Mouse (Mus musculus) embryonic fibroblast, embryonic 13.5 days (primary cell): ENCODE results near the gene Cdc14a.

Experiments
- CTCF ChIP-seq: IDR thresholded peaks from 2 replicates; pipeline ENCODE4 v1.5.1; 2011; ENCODE audit warnings: mild to moderate bottlenecking, control low read depth, low read length, moderate library complexity, borderline replicate concordance; ENCODE audit not compliant: insufficient read depth
- POLR2A ChIP-seq: IDR thresholded peaks from 2 replicates; pipeline ENCODE4 v1.6.1; 2011; ENCODE audit warnings: low read depth, mild to moderate bottlenecking, control low read depth, low read length, moderate library complexity

- TF ChIP-seq POLR2A = no peak
- no peak for TF ChIP-seq CTCF
These were observed 2.1 kb upstream of the Cdc14a start for GRCm38 (mm10) chr3:116425901-116426300.
